Mouse (Mus musculus) stomach, postnatal 0 days (tissue): ENCODE results near the gene Wdr45. TPM values are rescaled to one million over a fixed set of nuclear protein-coding genes. Genes with fewer than 3 reads are reported as not detected.
A peak's percentile ranks its signal among the peaks of the same experiment; 100 is the strongest.
"Not testable (repeated sequence)": the region's sequence is repeated elsewhere in the genome, so short reads cannot be mapped to it uniquely, and the experiment has no call there.

Experiments
- ATAC-seq: fragments of 200-750 bp; cut with Nextera tagmentation; 2 replicates; pipeline ENCODE4 v1.8.0; 2017; ENCODE audit not compliant: low FRiP score, low TSS enrichment
- DNase-seq: peaks from one replicate; pipeline ENCODE4 v3.0.0-alpha.2; 2016; ENCODE audit warnings: low spot score
- H3K27ac ChIP-seq: fragments of 300-500 bp; sonication (generic); replicated peaks from 2 replicates; pipeline ENCODE4 v1.5.1; 2014; ENCODE audit warnings: mild to moderate bottlenecking, control low read depth
- H3K27me3 ChIP-seq: fragments of 300-500 bp; sonication (generic); 2 replicates; pipeline ENCODE4 v1.6.1; 2014; ENCODE audit warnings: low read length; ENCODE audit not compliant: control insufficient read depth, insufficient read depth
- H3K36me3 ChIP-seq: fragments of 300-500 bp; sonication (generic); 2 replicates; pipeline ENCODE4 v1.6.1; 2014; ENCODE audit warnings: low read length, mixed read lengths; ENCODE audit not compliant: control insufficient read depth, insufficient read depth
- H3K4me1 ChIP-seq: fragments of 300-500 bp; sonication (generic); replicated peaks from 2 replicates; pipeline ENCODE4 v1.6.1; 2014; ENCODE audit warnings: antibody characterized with exemption; ENCODE audit not compliant: control insufficient read depth, insufficient read depth
- H3K4me2 ChIP-seq: fragments of 300-500 bp; sonication (generic); replicated peaks from 2 replicates; pipeline ENCODE4 v1.6.1; 2014; ENCODE audit warnings: low read depth, mild to moderate bottlenecking, control low read depth, moderate library complexity
- H3K4me3 ChIP-seq: fragments of 300-500 bp; sonication (generic); 2 replicates; pipeline ENCODE4 v1.5.1; 2014; ENCODE audit warnings: low read depth, low read length, control low read depth
- H3K9ac ChIP-seq: fragments of 300-500 bp; sonication (generic); 2 replicates; pipeline ENCODE4 v1.6.1; 2014; ENCODE audit warnings: mild to moderate bottlenecking, low read length, control low read depth, mixed read lengths
- H3K9me3 ChIP-seq: fragments of 300-500 bp; sonication (generic); 2 replicates; pipeline ENCODE4 v1.6.1; 2016; ENCODE audit warnings: low read length; ENCODE audit not compliant: control insufficient read depth
- CTCF ChIP-seq: IDR thresholded peaks from 2 replicates; pipeline ENCODE4 v1.5.1; 2016; ENCODE audit warnings: antibody characterized with exemption, low read depth, mild to moderate bottlenecking, moderate library complexity
- EP300 ChIP-seq: optimal IDR thresholded peaks from 2 replicates; pipeline ENCODE3; 2016; ENCODE audit warnings: antibody characterized with exemption
- WGBS: fragments of 180-500 bp; shearing (Covaris S2); extraction: QIAGEN DNeasy Blood & Tissue Kit; methylation state at CpG from one replicate; pipeline ENCODE4 v1.1.7; 2014; 5-methylcytosine and 5-hydroxymethylcytosine counted together
- polyA plus RNA-seq: library from polyadenylated mRNA; unstranded; fragments of >200 nt; fragmentation: Nextera tagmentation; extraction: Ambion mirVana; gene quantifications from 2 replicates; pipeline ENCODE4 v1.2.1, GENCODE M21; 2015

The Wdr45 gene
- polyA plus RNA-seq, 1 experiment from 2014 or later = 30.3 TPM

DNA sequence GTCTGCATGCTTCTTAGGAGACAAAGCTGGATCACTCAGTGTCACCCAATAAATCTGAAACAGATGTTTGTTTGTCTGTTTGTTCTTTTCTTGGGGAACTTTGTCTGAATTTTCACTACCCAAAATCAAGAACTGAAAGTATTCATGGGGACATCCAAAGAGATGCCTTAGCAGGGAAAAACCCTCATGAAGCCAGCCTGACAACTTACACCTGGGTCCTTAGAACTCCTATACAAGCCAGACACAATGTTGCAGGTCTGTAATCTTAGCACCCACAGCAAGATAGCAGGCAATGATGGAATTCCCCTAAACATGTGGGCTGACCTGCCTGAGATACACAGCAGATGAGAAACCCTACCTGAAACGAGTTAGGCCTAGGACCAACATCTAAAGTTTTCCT is 30.8 kb downstream of the Wdr45 start:
- TF ChIP-seq EP300 (no peak), CTCF (no peak)
- WGBS = 53% methylated on average over 1 of the region's 1 CpGs
- no peaks in the 10 kb centered on the region for H3K4me1 ChIP-seq
- DNase-seq = no peak
- no peak overlapping the region for H3K9ac ChIP-seq
- H3K27ac ChIP-seq = no peak overlapping the region
- no peaks in the 10 kb centered on the region for H3K27me3 ChIP-seq
- no peaks in the 10 kb centered on the region for H3K36me3 ChIP-seq
- H3K4me2 ChIP-seq = no peak overlapping the region
- ATAC-seq = no peak
- no peak overlapping the region for H3K4me3 ChIP-seq
- no peaks in the 10 kb centered on the region for H3K9me3 ChIP-seq

DNA sequence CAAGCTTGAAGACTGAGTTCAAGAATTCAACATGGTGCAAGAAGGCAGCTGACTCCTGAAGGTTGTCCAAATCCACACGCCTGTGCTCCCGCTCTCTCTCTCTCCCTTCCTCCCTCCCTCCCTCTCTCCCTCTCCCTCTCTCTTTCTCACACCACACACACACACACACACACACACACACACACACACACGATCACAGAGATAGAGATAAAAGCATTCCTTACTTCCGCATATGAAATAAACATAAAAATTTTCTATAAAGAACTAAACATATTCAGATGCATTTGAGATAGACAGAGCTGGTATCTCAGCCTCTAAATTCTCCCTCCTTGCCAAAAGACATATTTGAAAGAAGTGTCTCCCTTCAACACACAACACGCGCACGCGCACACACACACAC is 31.3 kb downstream of the Wdr45 start:
- WGBS = 80% methylated on average over 8 of the region's 8 CpGs

DNA sequence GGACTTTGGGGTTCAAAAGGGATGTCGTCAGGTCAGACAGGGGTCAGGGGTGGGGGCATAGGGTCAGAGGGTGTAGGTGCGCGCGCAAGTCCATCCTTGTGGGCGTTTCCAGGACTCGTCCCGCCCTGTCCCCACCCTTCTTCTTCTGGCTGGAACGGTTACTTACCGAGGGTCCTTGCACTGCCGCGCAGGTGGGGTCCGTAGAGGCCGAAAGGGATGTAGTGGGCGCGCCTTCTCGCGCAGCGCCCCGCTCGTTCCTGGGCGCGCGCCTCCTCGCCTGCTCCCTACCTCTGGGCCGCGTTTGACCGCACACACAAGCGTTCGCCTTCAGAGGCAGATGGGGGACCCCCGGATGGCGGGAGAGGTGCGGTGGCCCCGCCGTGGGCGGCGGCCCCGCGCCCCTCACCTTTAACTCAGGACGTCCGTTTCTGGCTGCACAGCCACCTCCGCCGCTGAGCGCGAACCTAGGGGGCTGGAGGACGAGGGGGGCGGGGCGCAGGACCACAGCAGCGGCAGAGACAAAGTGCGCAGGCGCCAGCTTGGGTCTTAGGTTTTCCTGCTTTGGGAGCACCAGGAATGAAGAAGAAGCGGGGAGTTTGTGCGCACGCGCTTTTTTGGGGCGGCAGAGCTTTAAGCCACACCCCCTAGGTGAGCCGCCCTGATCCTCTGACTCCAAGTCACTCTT is 36.4 kb downstream of the Wdr45 start, which contains the start of gene Ccdc120:
Gene Ccdc120, minus strand, starts transcription at position 474 of the 685 bp plus-strand sequence.
- 10% methylated on average over 31 of the region's 56 CpGs for WGBS
- TF ChIP-seq CTCF (no peak), EP300 (no peak)
- peak within 1 kb of the TSS; percentile 62 for H3K4me2 ChIP-seq
- H3K36me3 ChIP-seq = no peaks in the 10 kb centered on the region
- no peaks in the 10 kb centered on the region for H3K27me3 ChIP-seq
- ATAC-seq = peak; percentile 65
- peak within 1 kb of the TSS; percentile 64 for H3K9ac ChIP-seq
- peak; percentile 68 for DNase-seq
- H3K4me3 ChIP-seq = peak within 1 kb of the TSS; percentile 54
- H3K9me3 ChIP-seq = no peaks in the 10 kb centered on the region
- no peaks in the 10 kb centered on the region for H3K4me1 ChIP-seq
- no peak within 1 kb of the TSS for H3K27ac ChIP-seq

More for the DNA sequence above, 31.3 kb downstream of the Wdr45 start:
- Histone ChIP-seq H3K9ac (no peak overlapping the region), H3K9me3 (no peaks in the 10 kb centered on the region), H3K27me3 (no peaks in the 10 kb centered on the region), H3K27ac (no peak overlapping the region), H3K4me2 (no peak overlapping the region), H3K4me3 (no peak overlapping the region), H3K4me1 (no peaks in the 10 kb centered on the region), H3K36me3 (no peaks in the 10 kb centered on the region)
- ATAC-seq = no peak
- no peak for DNase-seq
- TF ChIP-seq CTCF = no peak
- TF ChIP-seq EP300 = no peak

DNA sequence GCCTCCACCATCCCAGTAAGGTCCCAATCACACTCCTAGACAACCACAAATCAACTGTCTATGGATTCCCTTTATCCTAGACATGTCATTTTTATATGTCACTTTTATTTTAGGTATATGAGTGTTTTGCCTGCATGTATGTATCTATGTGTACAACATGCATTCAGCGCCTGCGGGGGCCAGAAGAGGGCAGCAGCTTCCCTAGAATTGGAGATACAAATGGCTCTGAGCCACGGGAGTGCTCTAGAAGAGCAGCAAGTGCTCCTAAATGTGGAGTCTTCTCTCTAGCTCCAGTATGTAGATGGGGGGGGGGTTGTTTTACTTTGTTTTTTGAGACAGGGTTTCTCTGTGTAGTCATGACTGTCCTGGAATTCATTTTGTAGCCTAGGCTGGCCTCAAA is 39.5 kb downstream of the Wdr45 start:
- DNase-seq = peak; percentile 12

DNA sequence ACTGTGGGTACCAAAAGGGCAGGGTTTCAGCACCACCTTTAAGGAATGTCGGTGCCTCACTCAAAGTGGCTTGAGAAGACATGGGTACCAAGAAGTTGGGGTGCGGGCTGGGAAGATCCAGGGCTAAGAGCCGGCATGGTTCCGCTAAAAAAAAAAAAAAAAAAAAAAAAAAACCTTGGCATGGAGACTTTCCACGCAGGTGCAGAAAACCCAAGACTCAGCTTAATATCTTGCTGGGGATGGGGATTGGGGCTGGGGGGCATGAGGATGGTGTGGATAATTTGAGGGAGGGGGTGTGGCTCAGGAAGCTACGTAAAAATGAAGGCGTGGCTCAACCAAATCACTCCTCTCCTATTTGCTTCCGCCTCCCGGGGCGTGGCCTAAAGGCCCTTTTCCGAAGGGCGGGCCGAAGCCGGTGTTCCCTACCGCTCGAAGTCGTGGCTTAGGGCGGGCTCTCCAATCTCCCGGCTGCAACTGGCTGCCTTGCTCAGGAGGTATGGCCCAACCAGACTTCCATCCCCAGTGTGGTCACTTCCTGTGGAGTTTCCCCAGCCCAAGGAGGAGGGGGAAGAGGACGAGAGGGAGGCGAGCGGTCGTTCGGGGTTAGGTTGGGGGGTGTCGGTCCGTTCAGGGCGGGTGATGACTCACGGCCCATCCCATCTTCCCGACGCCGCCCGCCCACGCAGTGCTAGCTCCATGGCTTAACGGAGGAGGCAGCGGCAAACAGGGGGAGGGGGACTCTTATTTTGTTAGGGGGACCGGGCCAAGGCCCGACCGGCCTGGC is 48.2 kb downstream of the Wdr45 start, which contains the start of gene Tfe3:
Gene Tfe3, plus strand, starts transcription at position 424 of the 784 bp plus-strand sequence.
- peak within 1 kb of the TSS; percentile 54 for H3K4me3 ChIP-seq
- no peaks in the 10 kb centered on the region for H3K27me3 ChIP-seq
- TF ChIP-seq EP300 = no peak
- TF ChIP-seq CTCF = 0 out of 2 replicates have a peak, but pooled peaks have one; percentile 4
- peak within 1 kb of the TSS; percentile 61 for H3K4me2 ChIP-seq
- H3K36me3 ChIP-seq = no peaks in the 10 kb centered on the region
- DNase-seq (peak; percentile 92), ATAC-seq (peak; percentile 98)
- H3K9ac ChIP-seq = peak within 1 kb of the TSS; percentile 71
- peak within 1 kb of the TSS; percentile 89 for H3K27ac ChIP-seq
- no peaks in the 10 kb centered on the region for H3K9me3 ChIP-seq
- H3K4me1 ChIP-seq = no peaks in the 10 kb centered on the region
- 22% methylated on average over 35 of the region's 38 CpGs for WGBS

More for the DNA sequence above, 39.5 kb downstream of the Wdr45 start:
- H3K9me3 ChIP-seq, H3K4me2 ChIP-seq, H3K27ac ChIP-seq, H3K27me3 ChIP-seq, H3K36me3 ChIP-seq, H3K9ac ChIP-seq, H3K4me3 ChIP-seq, H3K4me1 ChIP-seq: not testable (repeated sequence)
- 13% methylated on average over 3 of the region's 3 CpGs for WGBS
- peak; percentile 59 for TF ChIP-seq CTCF
- ATAC-seq = 0 out of 2 replicates have a peak, but pooled peaks have one; percentile 51

DNA sequence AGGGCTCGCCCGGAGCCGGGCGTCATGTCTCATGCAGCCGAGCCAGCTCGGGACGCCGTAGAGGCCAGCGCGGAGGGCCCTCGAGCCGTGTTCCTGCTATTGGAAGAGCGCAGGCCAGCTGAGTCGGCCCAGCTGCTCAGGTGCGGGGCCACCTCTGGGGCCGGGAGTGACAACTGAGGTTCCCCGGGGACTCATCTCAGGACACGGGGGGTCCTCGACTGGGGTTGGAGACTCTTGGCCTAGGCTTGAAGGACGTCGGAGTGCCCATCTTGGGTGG is 48.7 kb downstream of the Wdr45 start:
- Histone ChIP-seq H3K9ac (peak overlapping the region; percentile 71), H3K36me3 (no peaks in the 10 kb centered on the region), H3K4me3 (peak overlapping the region; percentile 54), H3K27ac (peak overlapping the region; percentile 89), H3K27me3 (no peaks in the 10 kb centered on the region), H3K4me2 (peak overlapping the region; percentile 61), H3K9me3 (no peaks in the 10 kb centered on the region), H3K4me1 (no peaks in the 10 kb centered on the region)
- ATAC-seq = no peak
- TF ChIP-seq EP300 (no peak), CTCF (no peak)
- 19% methylated on average over 16 of the region's 21 CpGs for WGBS
- no peak for DNase-seq
